Mouse (Mus musculus) kidney, adult 9 months (tissue): ENCODE measurements around the gene Tpcn1.
A peak's percentile ranks its signal among the peaks of the same experiment; 100 is the strongest.

Source experiments
- DNase-seq: peaks from one replicate; pipeline ENCODE4 v3.0.0; 2022

Gene Tpcn1

DNA sequence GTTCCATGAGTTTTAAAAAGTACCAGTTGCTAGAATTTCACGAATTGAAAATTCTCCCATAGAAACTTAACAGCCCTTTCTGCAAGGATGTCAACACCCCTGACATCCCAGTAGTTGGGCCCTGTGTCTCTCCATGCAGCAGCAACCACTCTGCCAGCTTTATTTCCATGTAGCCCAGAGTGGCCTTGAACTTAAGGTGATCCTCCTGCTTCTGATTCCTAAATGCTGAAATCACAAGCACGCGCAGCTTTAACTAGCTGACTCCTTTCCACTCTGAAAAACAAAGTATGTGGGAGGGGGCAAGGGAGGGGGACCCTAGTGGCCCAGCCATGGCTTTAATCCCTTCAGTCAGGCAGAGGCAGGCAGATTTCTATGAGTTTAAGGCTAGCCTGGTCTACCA, 18.9 kb upstream of the Tpcn1 start:
- DNase-seq = no peak

DNA sequence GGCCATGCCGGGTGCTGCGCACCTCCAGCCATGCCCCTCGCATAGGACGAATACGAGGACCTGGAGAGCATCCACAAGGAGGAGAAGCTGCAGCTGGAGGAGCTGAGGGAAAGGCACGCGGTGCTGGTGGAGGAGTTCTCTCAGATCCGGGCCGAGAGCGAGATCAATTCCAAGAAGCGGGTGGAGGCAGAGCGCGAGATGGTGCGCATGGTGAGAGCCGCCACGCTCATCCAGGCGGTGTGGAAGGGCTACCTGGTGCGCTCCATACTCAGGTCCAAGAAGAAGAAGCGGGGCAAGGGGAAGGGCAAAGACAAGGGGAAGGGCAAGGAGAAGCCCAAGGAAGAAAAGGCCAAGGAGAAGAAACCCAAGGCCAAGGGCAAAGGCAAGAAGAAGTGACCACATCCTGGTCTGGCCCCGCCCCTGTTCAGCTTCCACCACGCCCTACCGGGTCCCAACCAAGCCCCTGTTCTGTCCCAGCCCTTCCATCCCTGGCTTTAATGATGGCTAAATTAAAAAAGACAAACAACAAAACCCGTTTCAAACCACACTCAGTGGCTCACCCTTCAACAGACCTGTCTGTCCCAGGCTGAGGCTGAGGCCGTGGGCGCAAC, 18.2 kb upstream of the Tpcn1 start:
- DNase-seq = no peak

DNA sequence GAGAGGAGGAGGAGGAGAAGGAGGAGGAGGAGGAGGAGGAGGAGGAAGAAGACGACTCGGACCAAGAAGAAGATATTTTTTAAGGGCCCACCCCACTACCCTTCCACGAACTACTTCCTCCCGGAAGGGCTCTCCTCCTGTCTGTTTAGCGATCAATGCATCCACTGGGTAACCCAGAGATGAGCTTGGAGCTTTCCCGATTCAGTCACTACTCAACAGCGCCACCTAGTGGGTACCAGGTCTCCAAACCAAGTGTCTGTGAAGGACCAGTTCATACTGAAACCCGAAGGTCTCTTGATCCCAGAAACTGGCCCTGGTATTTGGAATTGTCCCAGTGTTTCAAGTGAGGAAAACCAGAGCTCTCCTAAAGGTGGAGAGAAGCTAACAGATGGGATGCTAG, 17.2 kb upstream of the Tpcn1 start:
- DNase-seq = peak; percentile 87

DNA sequence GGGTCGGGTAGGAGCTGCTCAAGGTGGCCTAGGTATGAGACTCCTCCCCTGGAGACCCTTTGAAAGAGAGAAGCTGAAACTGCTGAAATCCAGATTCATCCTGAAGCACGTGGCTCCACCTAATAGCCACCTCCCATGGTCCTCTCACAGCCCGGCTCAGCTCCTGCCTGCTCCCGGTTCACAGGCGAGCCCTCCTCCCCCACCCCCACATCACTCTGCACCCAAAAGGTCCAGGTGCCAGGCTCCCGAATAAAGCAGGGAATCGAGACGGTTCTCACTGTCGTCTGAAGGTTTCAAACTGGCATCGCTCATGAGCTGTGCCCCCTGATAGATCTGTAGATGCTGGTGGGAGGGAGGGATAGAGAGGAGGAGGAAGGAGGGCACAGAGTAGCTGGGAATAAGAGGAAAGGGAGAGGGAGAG, 16.8 kb upstream of the Tpcn1 start:
- no peak for DNase-seq

DNA sequence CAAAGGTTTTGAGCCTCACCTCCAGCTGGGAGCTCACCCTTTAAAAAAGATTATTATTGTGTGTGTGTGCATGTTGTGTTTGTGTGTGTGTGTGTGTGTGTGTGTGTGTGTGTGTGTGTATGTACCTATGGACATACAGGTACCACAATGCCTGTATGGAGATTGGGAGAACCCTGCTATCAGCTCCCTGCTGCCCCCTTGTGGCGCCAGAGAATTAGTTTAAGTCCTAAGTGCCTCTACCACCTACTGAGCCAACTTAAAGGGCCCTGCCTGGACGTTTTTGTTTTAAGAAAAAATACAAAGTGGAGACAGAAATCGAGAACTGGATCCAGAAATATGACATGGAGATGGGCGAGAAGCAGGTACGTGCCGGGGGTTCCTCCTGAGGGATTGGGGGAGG, 16.4 kb upstream of the Tpcn1 start:
- peak; percentile 88 for DNase-seq

DNA sequence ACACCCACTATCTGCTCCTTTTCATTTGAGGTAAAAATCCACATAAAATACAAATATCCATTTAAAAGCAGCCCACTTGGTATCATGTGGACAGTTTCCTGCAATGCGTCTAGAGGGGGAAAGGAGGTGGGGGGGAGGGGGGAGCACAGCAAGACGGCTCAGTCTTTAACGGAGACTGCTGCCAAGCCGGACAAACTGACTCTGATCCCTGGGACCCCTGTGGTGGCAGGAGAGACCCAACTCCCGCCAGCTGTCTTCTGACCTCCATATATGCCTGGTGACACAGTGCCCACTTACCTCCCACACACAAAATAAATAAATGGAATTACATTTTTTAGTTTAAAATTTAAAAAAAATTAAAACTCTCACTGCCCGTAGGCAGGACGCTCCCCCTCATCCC, 15.0 kb upstream of the Tpcn1 start:
- DNase-seq = no peak

DNA sequence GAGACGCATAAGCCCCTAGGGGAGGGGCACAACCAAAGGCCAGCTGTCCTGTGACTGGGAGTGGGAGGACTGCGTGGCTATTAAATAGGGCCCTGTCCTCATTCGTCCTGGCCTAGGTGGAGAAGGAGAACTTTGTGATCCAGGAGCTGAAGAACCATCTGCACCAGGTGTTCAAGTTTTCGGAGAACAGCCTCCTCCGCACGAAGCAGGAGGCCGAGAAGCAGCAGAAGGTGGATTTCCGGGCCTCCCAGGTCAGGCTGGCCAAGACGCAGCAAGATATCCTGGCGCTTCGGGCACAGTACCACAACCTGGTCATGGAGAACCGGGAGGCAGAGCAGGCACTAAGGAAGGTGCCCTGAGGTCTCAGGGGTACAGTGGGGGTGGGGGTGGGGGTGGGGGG, 13.7 kb upstream of the Tpcn1 start:
- DNase-seq = no peak

DNA sequence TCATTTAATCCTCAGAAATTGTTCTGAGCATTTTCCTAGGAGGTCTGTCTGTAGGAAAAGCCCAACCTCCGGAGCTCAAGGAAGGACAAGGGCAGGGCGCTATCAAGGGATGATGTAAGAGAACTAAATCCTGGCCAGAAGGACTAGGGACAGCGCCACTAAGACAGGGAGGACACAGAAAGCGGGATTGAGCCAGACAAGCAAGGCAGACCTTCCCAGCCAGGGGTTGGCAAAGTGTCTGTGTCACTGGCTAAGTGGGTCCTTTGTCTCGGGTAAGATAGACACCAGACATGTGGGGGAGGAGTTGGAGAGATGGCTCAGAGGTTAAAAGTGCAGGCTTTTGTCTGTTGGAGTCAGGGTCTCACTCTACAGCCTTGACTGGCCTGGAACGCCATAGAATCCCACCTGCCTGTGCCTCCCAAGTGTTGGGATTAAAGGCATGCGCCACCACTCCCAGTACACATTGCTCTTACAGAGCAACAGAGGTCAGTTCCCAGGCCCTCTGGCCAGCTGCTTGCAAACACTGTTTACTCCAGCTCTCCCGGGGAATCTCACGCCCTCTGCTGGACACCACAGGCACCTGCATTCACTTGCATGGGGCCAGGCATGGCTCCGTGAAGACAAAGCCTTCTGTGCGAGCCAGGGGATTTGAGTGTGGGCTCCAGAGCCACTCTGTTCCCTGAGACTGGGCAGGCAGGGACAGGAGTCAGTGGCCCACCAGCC, 12.6 kb upstream of the Tpcn1 start:
- no peak for DNase-seq

DNA sequence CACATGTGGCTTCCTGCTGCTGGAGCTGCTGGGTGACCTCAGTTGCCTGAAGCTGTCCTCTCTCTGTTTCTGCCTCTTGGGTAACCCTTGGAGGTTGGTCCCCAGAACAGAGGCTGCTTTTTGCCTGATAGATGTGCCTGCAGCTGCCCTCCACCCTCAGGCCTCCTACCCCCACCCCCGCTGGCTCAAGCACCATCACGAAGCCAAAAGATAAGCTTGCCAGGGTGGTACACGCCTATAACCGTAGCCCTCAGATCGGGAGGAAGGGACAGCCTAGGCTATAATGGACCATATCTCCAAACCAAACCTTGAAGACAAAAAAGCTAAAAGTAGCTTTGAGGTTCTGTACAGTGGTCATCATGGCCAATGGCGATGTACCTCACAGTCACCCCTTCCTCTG, 11.2 kb upstream of the Tpcn1 start:
- no peak for DNase-seq

DNA sequence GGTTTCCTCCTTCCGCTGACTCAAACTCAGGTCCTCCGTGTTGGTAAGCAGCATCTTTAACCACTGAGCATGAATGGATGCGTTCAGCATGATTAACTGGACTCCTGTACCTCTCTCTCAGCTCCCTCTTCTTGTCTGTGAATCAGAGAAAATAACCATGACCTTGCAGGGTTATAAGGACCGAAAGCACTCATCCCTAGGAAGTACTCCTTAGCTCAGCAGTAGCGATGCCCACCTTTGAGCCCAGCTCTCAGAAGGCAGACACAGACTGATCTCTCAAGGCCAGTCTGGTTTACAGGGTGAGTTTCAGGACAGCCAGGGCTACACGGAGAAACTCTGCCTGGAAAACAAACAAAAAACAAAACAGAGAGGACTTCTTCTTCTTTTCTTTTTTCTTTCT, 6.0 kb upstream of the Tpcn1 start:
- DNase-seq = peak; percentile 86

DNA sequence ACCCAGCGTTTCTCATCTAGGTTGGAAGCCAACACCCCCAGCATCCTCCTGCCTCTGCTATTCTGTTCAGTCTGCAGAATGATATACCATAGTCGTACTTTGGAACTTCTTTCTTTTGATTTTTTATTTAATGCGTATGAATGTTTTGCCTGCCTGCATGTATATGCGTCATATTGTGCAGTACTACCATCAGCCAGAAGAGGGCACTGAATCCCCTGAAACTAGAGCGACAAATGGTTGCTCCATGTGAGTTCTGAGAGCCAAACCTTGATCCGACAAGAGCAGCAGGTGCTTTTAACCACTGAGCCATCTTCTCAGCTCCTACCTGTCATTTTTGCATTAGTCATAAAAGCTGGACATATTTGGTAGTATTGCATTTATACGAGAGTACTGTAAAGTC, 3.7 kb upstream of the Tpcn1 start:
- peak; percentile 66 for DNase-seq

DNA sequence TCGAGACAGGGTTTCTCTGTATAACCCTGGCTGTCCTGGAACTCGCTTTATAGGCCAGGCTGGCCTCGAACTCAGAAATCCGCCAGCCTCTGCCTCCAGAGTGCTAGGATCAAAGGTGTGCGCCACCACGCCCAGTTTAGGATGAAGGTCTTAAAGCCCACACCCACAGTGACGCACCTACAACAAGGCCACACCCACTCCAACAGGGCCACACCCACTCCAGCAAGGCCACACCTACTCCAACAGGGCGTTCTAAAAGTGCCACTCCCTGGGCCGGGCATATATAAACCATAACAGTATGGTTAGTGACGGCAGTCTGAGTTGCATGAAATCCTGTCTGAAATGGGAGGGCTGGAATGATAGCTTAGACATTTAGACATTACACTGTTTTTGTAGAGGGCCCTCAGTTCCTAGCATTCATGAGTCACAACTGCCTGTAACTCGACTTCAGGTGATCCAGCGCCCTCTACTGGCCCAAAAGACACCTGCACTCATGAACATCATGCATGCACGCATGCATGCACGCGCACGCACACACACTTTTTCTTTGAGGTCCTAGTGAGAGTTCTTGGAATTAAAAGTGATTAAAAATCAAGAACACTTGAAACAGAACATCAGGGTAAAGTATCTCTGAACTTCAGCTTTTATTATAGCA, 2.0 kb upstream of the Tpcn1 start:
- DNase-seq = no peak

DNA sequence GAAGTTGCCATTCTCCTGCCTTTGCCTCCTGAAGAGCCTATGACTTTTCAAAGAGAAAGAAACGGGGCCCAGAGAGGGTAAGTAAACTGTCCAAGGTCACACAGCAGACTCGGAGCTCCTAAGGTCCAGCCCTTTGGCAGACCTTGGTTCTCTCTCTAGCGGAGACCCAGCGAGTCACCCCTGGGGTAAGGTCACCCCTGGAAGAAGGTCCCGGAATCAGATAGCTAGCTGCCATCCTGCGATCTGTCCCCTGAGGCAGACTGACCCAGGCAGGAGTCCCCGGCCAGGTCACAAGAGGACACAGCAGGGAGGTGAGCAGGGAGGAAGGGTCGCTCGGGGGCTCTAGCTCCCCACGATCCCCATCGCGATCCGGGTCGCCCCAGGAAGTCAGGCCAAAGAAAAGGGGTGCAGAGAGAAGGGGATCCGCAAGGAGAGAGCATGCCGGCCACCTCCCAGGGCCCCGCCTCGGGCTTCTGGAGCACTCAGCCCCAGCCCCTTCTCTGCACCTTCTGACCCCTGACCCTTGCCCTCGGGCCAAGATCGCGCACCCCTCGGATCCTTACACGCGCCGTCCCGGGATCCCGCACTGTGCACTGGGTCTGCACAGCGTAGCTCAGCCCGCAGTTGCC, 419 bp downstream of the Tpcn1 start:
- no peak for DNase-seq

DNA sequence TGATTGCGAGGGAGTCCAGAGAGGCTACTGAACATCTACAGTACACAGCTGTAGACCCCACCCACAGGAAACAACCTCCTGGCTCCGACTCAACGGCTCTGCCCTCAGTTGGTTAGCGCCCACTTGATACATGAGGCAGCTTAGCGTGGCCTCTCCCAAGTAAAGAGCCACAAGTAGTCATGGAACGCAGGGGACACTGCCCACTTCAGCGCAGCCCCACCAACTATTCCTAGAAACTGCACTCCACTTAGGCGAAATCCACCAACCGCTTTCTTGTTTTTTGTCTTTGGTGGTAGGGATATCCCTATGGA, 902 bp downstream of the Tpcn1 start:
- DNase-seq = peak; percentile 72

DNA sequence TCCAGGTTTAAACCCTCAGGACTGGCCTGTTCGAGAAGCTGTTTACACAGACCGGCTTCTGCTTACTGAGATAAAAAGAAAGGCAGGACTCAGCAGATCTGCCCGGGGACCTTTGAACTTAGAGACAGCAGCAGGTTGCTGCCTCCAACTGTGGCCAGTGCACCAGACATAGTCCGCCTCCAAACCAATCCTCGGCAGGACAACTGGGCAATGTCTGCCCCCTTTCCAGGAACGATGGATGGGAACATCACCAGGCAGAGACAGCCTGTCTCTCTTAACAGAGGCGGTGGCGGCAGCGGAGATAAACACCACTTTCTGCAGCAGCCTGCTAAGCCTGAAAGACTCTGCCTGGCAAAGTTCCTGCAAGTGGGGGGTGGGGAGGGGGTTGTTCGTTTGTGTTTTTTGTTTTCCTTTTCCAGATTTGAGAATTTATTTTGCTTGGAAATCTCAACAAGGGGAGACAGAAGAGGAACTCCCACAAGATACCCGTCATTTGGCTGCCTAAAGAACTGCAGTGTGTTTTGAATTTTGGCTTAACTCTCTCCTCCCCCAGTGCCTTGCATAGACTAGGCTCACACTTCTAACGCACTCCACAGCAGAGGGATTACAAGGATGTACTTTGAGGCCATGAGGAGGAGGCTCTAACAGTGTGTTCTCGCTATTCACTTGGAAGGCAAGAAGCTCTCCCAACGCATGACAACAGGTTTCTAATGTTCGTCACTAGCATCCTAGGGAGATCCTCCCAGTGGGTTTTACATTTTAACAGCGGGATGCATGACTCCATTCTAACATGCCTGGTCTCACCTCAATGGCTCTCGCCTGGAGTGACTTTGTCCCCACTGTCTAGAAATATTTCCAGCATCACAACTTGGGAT, 1.5 kb downstream of the Tpcn1 start:
- DNase-seq = peak; percentile 93

DNA sequence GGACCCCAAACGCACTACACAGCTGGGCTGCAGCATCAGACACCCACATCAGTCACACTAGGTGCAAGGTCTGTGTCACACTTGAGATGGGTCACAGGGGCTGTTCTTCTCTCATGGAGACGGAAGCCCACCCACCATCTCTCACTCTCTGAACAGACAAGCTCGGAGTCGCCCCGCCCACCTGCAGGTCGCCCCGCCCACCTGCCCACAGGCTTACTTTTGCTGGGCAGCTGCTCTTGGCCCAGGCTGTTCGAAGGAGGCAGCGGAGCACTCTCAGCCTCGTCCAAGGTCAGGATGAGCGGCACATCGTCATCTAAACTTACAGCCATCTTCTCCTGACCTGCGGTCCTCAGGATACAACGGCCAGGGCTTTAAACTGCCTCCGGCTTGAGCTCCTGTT, 3.5 kb downstream of the Tpcn1 start:
- no peak for DNase-seq

DNA sequence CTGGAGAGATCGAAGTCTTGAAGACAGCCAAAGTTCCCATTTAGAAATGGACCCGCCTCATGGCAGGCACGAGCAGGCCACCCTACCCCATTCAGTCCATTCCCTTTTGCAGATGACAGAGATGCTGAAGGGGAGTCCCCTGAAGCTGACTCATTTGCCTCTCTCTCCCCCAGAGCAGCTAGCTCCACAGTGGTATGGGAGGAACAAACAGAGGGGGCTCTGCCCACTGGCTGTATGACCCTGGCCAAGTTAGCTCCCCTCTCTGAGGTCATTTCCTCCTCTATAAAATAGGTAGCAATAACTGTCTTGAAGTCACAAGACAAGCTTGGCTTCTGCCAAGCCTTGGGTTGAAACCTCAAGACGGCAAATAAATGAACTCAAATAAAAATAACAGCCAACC, 5.0 kb downstream of the Tpcn1 start:
- DNase-seq = no peak

DNA sequence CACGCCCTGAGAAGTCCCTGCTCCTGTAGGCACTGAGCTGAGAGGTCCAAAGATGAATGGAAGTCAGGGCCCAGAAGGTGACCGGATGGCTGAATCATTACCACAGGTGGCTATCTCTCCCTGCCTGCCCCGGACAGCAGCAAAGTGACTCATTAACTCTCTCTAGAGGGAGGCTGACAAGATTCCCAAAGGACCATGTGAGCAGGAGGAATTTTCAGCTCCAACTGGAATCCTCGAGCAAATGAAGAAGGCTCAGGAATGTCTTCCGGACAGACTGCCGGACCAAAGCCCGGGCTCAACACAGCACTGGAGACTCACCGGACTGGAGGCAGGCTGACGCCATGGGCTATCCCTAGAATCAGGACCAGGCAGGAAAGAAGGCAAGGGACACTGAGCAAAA, 6.5 kb downstream of the Tpcn1 start:
- DNase-seq = peak; percentile 91

DNA sequence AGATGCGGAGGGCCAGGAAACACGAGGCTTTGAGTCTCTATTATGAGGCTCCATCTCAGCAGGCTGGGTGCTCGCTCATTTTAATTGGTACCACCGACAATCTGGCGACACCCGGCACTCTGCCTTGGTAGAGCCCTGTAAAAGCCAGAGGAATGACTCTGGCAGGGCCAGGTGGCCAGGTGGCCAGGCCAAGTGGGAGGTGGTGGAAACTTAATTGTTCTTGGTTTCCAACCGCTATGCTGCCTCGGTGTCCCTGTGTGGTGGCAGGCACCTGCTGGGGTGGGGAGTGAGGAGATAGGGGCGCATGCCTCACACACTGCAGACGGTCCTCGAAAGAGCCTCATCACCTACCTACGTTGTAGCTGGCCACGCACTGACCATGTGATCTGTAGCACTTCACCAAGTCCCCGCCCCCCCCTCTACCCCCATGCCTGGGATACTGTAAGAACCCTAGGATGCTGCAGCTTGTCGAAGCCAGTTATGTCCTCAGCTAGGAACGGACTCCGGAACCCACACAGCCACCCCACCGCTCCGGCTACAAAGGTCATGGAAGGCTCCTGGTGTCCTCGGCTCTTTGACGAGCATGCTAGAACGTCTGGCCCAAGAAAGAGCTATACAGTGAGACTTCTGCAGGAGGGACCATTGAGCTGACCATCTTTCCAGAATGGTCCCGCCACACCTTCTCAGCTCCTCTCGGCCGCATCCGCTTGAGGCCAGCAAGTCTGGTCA, 8.4 kb downstream of the Tpcn1 start:
- peak; percentile 55 for DNase-seq

DNA sequence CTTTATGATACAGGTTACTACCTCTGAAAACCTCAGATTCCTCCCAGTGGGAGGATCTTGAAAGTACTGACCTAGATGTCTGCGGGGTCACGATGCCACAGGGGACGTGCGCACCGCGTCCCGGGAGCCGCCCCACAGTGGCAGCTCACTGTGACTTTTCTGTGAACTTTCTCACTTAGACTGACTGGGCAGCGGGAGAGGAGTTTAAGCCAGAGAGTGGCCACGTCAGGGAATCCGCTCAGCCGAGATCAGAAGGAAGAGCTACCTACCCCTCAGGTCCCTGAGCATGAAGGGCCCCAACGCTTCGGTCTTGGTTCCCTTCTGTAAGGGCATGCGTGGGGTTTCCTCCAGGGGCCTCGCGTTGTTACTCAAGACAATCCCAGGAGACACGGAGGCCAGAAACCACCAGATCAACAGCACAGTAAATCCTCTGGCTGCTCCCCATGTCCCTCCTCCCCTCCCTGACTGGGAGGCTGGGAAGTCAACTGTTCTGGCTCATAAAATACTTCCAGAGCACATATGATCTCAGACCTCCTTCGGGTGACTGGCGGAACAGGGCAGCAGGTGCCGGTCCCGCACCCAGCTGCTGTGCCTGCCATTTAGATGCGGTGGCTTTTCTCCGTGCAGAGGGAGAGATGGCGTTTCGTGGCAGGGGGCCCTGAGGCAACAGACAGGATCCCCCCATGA, 9.1 kb downstream of the Tpcn1 start:
- peak; percentile 77 for DNase-seq

DNA sequence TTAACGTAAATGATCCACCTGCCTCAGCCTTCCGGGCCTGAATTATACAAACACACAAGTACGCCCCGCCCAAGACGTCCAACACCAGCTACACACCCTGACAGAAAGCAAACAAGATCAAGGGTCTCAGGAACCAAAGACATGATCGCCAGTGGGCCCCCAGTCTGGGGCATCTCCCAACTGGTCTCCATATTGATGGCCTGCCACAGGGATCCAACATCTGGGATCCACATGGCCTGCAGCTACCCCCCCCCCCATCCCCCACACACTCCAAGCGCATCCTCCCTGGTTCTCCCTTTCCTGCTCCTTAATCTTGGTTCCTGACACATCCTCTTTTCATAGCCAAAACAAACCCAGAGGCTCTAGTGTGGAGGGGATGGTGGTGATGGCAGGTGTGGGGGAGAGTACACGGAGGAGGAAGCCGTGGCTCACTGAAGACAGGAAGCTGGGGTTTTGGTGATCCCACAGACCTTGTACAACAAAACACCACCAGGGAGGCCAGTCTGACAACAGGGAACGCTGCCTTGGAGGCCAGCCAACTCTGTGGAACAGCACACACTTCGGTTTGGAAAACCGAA, 9.9 kb downstream of the Tpcn1 start:
- peak; percentile 71 for DNase-seq
